Comparison of ENCODE assay signal across 11 mouse cellular contexts in the genomic region with DNA sequence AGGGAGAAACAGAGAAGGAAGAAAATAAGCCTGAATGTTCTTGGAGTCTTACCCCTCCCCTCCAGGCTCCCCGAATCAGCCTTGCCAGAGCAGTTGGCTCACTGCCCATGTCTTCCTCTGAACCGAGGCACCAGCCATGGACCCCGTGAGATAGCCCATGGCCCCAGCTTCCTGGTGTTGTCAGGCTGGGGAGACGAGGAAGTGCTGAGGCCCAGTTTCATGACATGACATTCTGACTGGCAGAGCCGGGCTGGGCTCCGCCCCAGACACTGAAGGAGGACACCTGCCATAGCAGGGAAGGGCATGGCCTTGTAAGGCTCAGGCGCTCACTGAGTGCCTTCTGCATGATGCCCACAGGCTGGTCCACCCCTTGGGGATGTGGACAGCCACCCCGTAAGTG. TPM values are rescaled to one million over a fixed set of nuclear protein-coding genes. Genes with fewer than 3 reads are reported as not detected.
DNase-seq lines count a peak whose midpoint lies in the region; ATAC-seq lines count a peak whose summit lies in the region.
"Had no signal": no experiment of that assay in that cellular context is flagged by ENCODE, and none has a peak within 500 bp of the region (broad histone marks: within the 10 kb centered on the region; RNA-seq: fewer than 3 reads in every experiment).

No protein-coding gene starts in this region.

- H3K4me1 ChIP-seq in liver, embryonic 12.5 days, result peaks cover 55% of the 10 kb centered on the region
- H3K4me1 ChIP-seq: forebrain, embryonic 13.5 days had no signal

- H3K9ac ChIP-seq in liver, embryonic 12.5 days, result peak overlapping the region; percentile 32; the same call in 1 of the 2 replicates
- H3K9ac ChIP-seq: forebrain, embryonic 13.5 days had no signal

- DNase-seq in heart, adult 11 months, result peak; percentile 92
- no peak for DNase-seq in heart, postnatal 10 days
- peak; percentile 27 for DNase-seq in right cerebral cortex, postnatal 14 days
- no peak for DNase-seq in right cerebral cortex, adult 2 months (ENCODE audit: low spot score in 2 of 2)
- peak; percentile 51 for DNase-seq in thymus, postnatal 14 days
- no peak for DNase-seq in adipocyte (ENCODE audit: low spot score)
- DNase-seq in adrenal gland, postnatal 25 days, result no peak
- DNase-seq: cerebellum, adult 9-11 months had no signal

- H3K27ac ChIP-seq in liver, embryonic 12.5 days, result no peak overlapping the region
- H3K27ac ChIP-seq: forebrain, embryonic 13.5 days had no signal

- H3K9me3 ChIP-seq in liver, embryonic 12.5 days (replicated peaks), result no peaks in the 10 kb centered on the region
- H3K9me3 ChIP-seq: forebrain, embryonic 13.5 days had no signal

- H3K4me2 ChIP-seq in liver, embryonic 12.5 days, result peak overlapping the region; percentile 27
- H3K4me2 ChIP-seq: forebrain, embryonic 13.5 days had no signal

- no peaks in the 10 kb centered on the region for H3K36me3 ChIP-seq in liver, embryonic 12.5 days

- intact Hi-C loops in heart, postnatal 10 days (cut with DNase I), result no loop called here

- peaks cover 2% of the 10 kb centered on the region; the same call in 1 of the 2 replicates for H3K27me3 ChIP-seq in liver, embryonic 12.5 days (replicated peaks)

- ATAC-seq in liver, embryonic 12.5 days, result peak; percentile 61
- ATAC-seq: forebrain, embryonic 13.5 days had no signal

- H3K4me3 ChIP-seq in liver, embryonic 12.5 days, result no peak overlapping the region
- H3K4me3 ChIP-seq: forebrain, embryonic 13.5 days had no signal

- 33% methylated on average over 8 of the region's 8 CpGs for WGBS in liver, embryonic 12.5 days (ENCODE audit: insufficient replicate concordance)

RNA-seq across cellular contexts. Expression of gene 1700001C19Rik, which starts 17.5 kb away (rescaled TPM):
- not detected for total RNA-seq in heart, postnatal 10 days (2021)
- polyA plus RNA-seq in liver, embryonic 12.5 days (2016; fragmentation: Nextera tagmentation; extraction: Ambion mirVana), result 0.62 and 0.66 TPM in 2 replicates
- not detected in 2 replicates for total RNA-seq in adrenal gland, postnatal 25 days (2021)
- polyA plus RNA-seq: C2C12 had no signal

RNA-seq across cellular contexts. Expression of gene AI661453, which starts 18.3 kb away (rescaled TPM):
- 1 to 10 TPM; 1.5 to 2.0 TPM for total RNA-seq in heart, postnatal 10 days (2021)
- polyA plus RNA-seq in liver, embryonic 12.5 days (2016; fragmentation: Nextera tagmentation; extraction: Ambion mirVana), result 0.10 and 0.31 TPM in 2 replicates
- 0.73 and 0.86 TPM in 2 replicates for total RNA-seq in adrenal gland, postnatal 25 days (2021)

RNA-seq across cellular contexts. Expression of gene Taf8, which starts 47.4 kb away (rescaled TPM):
- total RNA-seq in heart, postnatal 10 days (2021), result 10 to 100 TPM; 14.0 to 15.5 TPM
- polyA plus RNA-seq in liver, embryonic 12.5 days (2016; fragmentation: Nextera tagmentation; extraction: Ambion mirVana), result 17.6 and 18.0 TPM in 2 replicates
- total RNA-seq in adrenal gland, postnatal 25 days (2021), result 21.1 and 25.7 TPM in 2 replicates

RNA-seq across cellular contexts. Expression of gene Ccnd3, which starts 50.2 kb away (rescaled TPM):
- total RNA-seq in heart, postnatal 10 days (2021), result 100 to 1,000 TPM; 119 to 132 TPM
- 546 and 555 TPM in 2 replicates for polyA plus RNA-seq in liver, embryonic 12.5 days (2016; fragmentation: Nextera tagmentation; extraction: Ambion mirVana)
- total RNA-seq in adrenal gland, postnatal 25 days (2021), result 385 and 429 TPM in 2 replicates

RNA-seq across cellular contexts. Expression of gene Guca1a, which starts 54.3 kb away (rescaled TPM):
- under 1 TPM; 0.52 to 0.81 TPM for total RNA-seq in heart, postnatal 10 days (2021)
- polyA plus RNA-seq in liver, embryonic 12.5 days (2016; fragmentation: Nextera tagmentation; extraction: Ambion mirVana), result 0.97 and 1.4 TPM in 2 replicates
- 2.2 TPM in 1 of 2 replicates, not detected in the other for total RNA-seq in adrenal gland, postnatal 25 days (2021)

Comparison
In these comparisons a context has a peak if more than half of its experiments do, and no peak if none do; other contexts are left out.
1. DNase-seq: peak in heart, adult 11 months (single experiment), right cerebral cortex, postnatal 14 days (single experiment) and thymus, postnatal 14 days (single experiment); none in heart, postnatal 10 days (0 of 2), right cerebral cortex, adult 2 months (0 of 2), adipocyte (single experiment) and adrenal gland, postnatal 25 days (single experiment).